Mouse (Mus musculus): ENCODE measurements around the gene Polr2h.

Polr2h gene

GRCm38 (mm10) chr16:20701729-20702521 is 15.5 kb upstream of the Polr2h start:
- no peak for DNase-seq (ENCODE audit: low read depth, low spot score)

- DNase-seq (ENCODE audit: low read depth, low spot score): no peak
Measured at GRCm38 (mm10) chr16:20702522-20702893, 15.0 kb upstream of the Polr2h start.

GRCm38 (mm10) chr16:20703071-20703470 is 14.4 kb upstream of the Polr2h start:
- DNase-seq (ENCODE audit: low read depth, low spot score): no peak

GRCm38 (mm10) chr16:20703699-20704400 is 13.6 kb upstream of the Polr2h start:
- no peak for DNase-seq (ENCODE audit: low read depth, low spot score)

GRCm38 (mm10) chr16:20705786-20706185 is 11.7 kb upstream of the Polr2h start:
- no peak for DNase-seq (ENCODE audit: low read depth, low spot score)

- DNase-seq (ENCODE audit: low read depth, low spot score): no peak
Measured at GRCm38 (mm10) chr16:20706407-20707055, 10.9 kb upstream of the Polr2h start.

GRCm38 (mm10) chr16:20708220-20708938 is 9.1 kb upstream of the Polr2h start:
- DNase-seq (ENCODE audit: low read depth, low spot score): no peak

- no peak for DNase-seq (ENCODE audit: low read depth, low spot score)
Measured at GRCm38 (mm10) chr16:20708939-20709734, 8.3 kb upstream of the Polr2h start.

GRCm38 (mm10) chr16:20710370-20710769 is 7.1 kb upstream of the Polr2h start:
- no peak for DNase-seq (ENCODE audit: low read depth, low spot score)

- DNase-seq (ENCODE audit: low read depth, low spot score): no peak
Measured at GRCm38 (mm10) chr16:20710810-20711209, 6.7 kb upstream of the Polr2h start.

- no peak for DNase-seq (ENCODE audit: low read depth, low spot score)
Measured at GRCm38 (mm10) chr16:20712190-20712589, 5.3 kb upstream of the Polr2h start.

- no peak for DNase-seq (ENCODE audit: low read depth, low spot score)
Measured at GRCm38 (mm10) chr16:20712889-20713288, 4.6 kb upstream of the Polr2h start.

GRCm38 (mm10) chr16:20714307-20715080 is 3.0 kb upstream of the Polr2h start:
- no peak for DNase-seq (ENCODE audit: low read depth, low spot score)

GRCm38 (mm10) chr16:20715161-20715560 is 2.3 kb upstream of the Polr2h start:
- DNase-seq (ENCODE audit: low read depth, low spot score): no peak

- no peak for DNase-seq (ENCODE audit: low read depth, low spot score)
Measured at GRCm38 (mm10) chr16:20715566-20715965, 1.9 kb upstream of the Polr2h start.

GRCm38 (mm10) chr16:20715976-20716840 is 1.3 kb upstream of the Polr2h start:
- no peak for DNase-seq (ENCODE audit: low read depth, low spot score)

- DNase-seq (ENCODE audit: low read depth, low spot score): no peak
Measured at GRCm38 (mm10) chr16:20716841-20717180, 654 bp upstream of the Polr2h start.

GRCm38 (mm10) chr16:20717978-20718670 is 659 bp downstream of the Polr2h start:
- DNase-seq (ENCODE audit: low read depth, low spot score): no peak

GRCm38 (mm10) chr16:20721808-20722207 is 4.3 kb downstream of the Polr2h start:
- DNase-seq (ENCODE audit: low read depth, low spot score): no peak
